Mouse (Mus musculus) retina, adult 2 months (tissue): ENCODE results near the gene Tbx6.

Source experiments
- DNase-seq: peaks from one replicate; pipeline ENCODE4 v3.0.0-alpha.2; 2012; ENCODE audit warnings: low read depth, low spot score

Tbx6 gene

GRCm38 (mm10) chr7:126794271-126794605 is 13.0 kb downstream of the Tbx6 start:
- no peak for DNase-seq

DNA sequence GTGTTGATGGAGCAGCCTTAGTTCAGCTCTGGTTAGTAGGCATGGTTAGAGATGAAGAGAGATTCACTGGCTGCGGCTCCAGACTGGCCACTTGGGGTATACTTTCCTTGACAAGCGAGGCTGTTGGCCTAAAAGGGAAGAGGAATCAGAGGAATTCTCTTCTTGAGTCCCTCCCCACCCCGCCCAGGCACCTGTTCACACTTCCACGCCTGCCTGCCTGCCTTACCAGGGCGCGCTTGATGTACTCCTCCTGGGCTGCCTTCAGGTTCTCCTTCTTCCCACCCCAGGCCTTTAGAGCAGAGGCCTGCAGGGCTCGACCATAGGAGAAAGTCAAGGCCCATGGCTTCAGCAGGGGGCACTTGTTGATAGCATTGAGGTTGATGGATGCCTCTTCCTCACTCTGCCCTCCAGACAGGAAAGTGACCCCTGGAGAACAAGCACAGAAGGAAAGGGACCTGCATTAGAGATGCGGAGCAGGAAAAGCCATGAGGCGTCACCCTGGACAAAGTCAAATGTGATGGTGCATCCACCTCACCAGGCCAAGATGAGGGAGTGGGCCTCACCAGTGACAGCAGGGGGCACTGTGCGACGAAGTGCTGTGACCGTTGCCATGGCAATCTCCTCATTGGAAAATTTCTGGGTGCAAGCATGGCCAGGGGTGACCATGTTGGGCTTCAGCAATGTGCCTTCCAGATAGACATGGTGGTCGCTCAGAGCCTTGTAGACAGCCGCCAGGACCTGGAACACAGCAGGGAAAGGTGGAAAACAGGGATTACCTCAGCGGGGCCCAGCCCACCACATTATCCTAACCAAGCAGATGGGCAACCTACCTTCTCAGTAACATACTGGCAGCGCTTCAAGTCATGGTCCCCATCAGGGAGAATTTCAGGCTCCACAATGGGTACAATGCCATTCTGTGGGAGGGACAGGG is 14.4 kb downstream of the Tbx6 start:
- no peak for DNase-seq

GRCm38 (mm10) chr7:126796350-126796932 is 15.2 kb downstream of the Tbx6 start:
- no peak for DNase-seq

GRCm38 (mm10) chr7:126797411-126798126 is 16.3 kb downstream of the Tbx6 start, which contains the start of gene Fam57b:
Fam57b (plus strand) TSS chr7:126797668.
- DNase-seq, result peak; percentile 82

GRCm38 (mm10) chr7:126798127-126799049 is 17.1 kb downstream of the Tbx6 start:
- DNase-seq, result no peak

GRCm38 (mm10) chr7:126799050-126799467 is 17.8 kb downstream of the Tbx6 start:
- peak; percentile 97 for DNase-seq

DNA sequence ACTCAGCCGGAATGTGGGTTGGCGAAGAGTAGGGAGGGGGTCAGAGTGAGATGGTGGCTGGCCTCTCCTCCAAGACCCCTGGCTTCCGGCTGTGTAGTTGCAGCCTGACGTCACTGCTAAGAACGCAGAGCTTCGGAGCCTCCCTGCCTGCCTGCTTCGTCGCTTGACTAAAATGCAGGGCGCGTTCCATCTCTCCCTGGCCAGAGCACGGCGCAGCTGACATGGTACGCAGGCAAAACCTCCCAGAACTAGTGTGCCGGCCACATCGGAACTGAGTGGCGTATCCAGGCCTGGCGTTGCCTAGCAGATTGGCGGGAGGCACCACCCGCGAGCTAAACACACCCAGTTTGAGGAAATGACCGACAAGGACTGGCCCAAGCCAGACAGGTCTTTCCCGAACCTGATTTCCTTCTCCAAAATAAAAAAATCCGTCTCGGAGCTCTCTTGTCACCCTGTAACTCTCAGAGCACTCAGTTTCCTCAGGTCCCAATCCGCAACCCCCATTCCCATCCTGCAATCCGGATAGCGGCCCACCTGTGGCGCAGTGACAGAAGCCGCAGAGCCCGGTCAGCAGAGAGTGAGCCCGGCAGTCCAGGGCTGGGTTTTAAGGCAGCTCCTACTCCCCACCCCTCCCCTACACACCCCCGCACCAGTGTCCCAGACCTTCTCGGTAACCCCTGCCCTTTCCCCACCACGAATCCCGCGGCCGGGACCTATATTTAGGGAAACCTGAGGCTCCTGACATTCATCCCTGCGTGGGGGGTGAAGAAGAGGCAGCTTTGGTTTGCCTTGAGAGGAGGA is 18.4 kb downstream of the Tbx6 start:
- DNase-seq, result no peak

DNA sequence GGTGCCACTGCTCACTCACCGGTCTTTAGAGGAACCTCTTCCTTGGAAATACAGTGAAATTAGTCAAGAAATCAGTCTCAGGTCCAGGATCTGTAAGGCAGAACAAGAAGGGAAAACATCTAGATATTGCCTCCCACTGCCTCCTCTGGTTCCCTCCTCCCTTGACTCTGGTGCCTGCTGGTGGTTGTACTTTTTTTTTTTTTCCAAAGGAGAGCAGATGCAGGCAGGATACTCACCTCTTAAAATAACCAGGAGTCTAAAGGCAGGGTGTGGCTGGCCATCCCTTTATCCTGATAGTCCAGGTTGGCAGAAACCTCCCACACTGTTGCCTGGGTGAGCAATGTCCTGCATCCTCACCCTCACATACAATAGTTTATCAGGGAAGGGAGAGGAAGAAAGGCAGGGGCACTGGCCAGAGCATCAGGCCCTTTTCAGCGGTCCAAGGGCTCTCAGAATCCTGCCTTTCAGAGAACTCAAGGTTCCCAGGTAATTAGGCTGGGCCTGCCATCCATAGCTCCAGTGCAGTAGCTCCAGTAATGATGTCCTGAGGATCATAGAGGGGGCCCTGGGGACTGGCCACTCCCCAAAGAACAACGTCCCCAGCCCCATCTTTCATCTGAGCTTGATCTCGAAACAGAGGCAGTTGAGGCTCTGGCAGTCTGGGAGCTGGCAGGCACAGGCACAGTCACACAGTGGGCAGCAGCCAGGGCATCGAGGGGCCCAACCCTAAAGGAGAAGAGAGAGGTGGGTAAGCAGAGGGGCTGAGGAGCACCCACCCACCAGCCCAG is 19.2 kb downstream of the Tbx6 start:
- no peak for DNase-seq

DNA sequence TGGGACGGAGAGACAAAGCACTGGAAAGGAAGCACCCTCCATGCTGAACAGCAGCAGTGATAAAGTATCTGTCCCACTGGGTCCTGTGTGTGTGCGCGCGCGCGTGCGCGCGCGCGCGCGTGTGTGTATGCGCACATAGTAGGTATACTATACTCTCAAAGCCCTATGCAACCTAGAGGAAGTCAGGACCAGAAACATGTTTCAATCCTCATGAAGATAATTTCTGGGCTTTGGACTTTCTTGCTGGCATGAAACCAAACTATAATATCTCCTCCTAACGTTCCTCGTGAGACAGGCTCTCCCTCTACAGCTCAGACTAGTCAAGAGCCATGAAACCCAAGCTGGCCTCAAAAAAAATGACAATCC is 19.8 kb downstream of the Tbx6 start:
- DNase-seq, result no peak

DNA sequence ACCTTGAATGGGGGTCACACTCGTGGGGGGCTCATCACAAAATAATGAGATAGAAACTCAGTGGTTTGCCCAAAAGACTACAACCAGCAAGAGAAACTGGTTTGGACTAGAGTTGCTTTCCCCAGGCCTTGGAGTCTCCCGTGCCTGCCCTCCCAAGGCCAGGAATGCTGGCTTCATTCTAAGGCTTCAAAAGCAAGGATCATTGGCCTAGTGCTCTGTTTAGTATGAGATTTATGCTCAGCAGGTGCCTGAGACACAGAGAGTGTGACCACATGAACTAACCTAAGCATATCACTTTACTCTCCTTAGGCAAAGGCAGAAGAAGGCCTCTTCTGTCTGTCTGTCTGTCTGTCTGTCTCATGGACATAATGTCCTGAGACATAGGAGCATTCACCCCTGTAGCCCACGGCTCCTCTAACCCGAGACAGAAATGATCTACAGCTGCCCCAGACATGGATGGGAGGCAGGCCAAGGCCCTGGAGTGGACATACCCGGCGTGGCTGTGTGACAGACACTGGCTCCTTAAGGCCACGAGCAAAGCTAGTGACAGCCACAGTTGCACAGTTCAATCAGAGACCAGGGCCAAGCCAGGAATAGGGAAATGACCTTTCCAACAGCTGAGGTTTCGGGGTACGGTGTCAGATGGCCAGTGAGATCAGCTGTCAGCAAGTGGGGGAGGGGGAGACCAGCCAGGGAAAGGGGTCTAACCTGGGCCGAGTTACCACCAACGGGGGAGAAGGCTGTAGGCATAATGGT is 21.0 kb downstream of the Tbx6 start:
- no peak for DNase-seq

DNA sequence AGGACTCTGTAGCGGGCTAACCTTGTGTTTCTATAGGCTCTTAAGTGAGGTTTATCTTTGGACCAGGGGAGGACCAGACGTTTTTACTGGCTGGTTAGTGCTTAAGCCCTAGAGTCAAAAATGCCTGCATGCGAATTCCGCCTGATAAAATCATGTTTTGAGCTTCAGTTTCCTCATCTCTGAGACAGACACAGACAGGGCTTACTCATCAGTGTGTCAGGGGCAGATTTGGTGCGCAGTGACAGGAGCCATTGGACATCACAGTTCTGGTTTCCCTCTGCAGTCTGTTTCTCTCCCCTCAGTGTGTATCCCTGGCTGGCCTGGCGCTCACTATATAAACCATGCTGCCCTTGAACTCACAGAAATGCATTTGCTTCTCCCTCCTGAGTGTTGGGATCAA is 21.9 kb downstream of the Tbx6 start:
- DNase-seq, result no peak

GRCm38 (mm10) chr7:126803751-126804150 is 22.5 kb downstream of the Tbx6 start:
- DNase-seq, result no peak

GRCm38 (mm10) chr7:126806956-126807355 is 25.7 kb downstream of the Tbx6 start:
- no peak for DNase-seq

GRCm38 (mm10) chr7:126807405-126807804 is 26.1 kb downstream of the Tbx6 start:
- no peak for DNase-seq

DNA sequence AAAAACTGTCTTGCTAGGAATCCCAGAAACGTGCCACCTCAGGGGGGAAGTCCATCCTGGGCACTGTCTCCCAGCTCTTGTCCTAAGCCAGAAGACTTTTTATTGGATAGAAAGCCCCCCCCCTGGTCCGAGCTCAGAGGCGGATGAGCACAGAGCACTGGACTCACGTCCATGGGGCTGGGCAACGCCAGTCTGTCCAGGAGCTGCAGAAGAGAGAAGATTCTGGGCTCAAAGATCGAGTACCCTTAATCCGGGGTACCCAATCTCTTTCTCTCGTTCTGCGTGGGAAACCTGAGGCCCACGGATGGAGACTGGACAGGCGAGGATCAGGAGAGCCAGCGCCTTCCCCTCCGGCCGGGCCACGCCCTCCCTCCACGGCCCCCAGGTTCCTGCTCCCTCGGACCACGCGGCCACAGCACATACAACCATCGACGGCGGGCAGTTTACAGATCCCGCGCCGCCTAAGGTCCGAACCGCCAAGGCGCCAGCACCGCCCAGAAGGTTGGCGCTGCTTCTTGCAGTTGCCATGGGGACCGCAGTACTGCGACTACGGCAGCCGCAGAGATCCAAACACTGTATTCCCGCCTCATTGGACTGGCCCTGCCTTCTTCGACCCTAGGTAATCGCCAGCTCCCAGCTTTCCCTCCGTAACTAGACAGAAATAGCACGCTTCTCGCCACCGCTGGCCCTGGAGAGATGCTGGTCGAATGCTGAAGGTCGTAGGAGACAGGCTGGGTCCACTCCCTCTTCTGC is 27.6 kb downstream of the Tbx6 start:
- DNase-seq, result peak; percentile 63

DNA sequence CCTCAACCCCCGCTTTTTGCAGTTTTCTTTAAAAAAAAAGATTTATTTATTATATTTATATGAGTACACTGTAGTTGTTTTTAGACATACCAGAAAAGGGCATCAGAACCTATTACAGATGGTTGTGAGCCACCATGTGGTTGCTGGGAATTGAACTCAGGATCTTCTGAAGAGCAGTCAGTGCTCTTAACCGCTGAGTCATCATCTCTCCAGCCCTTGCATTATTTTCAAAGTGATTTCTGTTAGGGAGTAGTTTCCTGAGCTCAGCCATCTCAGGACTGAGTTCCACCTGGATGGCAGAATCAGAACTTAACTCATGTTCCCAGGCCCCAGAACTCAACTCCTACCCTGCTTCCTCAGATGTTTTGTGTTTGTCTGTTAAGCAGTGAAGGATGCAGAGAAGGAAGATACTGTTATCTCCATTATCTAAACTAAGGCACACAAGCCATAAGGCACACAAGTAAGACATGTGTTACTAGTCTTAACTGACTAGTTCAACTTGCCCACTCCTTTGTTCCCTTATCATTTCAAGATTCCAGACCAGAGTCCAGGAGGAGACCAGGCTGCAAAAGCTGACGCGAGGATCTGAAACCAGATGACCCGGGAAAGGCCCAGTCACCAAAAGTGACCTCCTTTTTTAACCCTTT is 28.6 kb downstream of the Tbx6 start:
- no peak for DNase-seq

DNA sequence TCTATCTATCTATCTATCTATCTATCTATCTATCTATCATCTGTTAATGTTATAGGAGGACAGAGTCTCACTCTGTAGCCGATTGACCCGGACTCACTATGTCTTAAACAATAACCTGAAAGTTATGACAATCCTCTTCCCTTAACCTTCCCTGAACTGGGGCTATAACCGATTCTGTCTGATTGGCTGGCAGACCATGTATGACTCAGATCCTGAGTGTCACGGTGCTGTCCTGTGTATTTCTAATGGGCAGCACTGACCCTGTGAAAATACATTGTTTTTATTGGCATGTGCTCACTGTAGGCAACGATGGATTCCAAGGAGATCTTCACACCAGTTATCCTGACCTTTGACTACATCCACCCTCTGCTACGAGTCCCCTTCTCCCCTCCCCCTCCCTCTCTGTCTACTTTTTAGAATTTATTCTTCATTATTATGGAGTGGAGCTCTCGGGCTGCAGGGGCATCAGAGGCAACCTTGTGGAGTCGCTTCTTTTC is 34.5 kb downstream of the Tbx6 start:
- no peak for DNase-seq

DNA sequence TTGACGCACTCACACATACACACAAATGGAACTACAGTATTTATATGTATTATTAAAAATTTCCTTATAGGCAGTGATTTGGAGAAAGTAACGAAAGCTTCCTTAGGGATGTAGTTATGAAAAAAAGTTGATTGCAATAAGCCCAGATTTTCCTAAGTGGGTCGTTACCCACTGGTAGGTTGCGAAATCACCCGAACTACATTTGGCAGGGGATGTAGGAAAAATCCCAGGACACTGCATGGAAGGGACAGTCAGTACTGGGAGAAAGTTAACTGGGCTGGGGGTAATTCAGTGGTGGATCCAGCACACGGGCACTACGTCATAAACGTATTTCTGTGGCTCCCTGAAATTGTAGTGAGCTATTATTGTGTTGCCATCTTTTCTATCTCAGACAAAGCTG is 35.2 kb downstream of the Tbx6 start:
- no peak for DNase-seq
